Mouse (Mus musculus): Measurements from ENCODE around the gene Engase.

Gene Engase

GRCm38 (mm10) chr11:118488191-118488906 lies 11.7 kb downstream of the Engase start:
- DNase-seq (ENCODE audit: low spot score in 2 of 2) = no peak

- DNase-seq (ENCODE audit: low spot score in 2 of 2) = no peak
These were observed 12.3 kb downstream of the Engase start for GRCm38 (mm10) chr11:118488907-118489270.

GRCm38 (mm10) chr11:118490566-118491218 lies 14.1 kb downstream of the Engase start:
- DNase-seq (ENCODE audit: low spot score in 2 of 2) = peak; percentile 72 to 95

DNA sequence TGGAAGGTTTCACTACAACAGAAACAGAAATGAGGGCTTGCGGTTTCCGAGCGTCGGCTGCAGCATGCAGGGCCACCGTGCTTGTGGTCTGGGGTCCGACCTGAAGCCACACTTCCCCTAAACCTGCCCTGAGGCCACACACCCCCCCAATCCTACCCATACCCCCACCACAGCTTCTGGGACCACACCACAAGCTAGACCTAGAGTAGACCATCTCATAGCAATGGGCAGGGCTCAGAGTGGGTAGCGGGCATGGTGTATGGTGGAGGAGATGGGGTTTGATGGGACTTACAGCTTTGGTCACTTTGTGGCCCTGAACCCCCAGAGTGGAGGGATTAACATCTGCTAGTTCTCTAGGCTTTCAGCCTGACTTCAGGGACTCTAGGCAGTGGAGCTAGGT lies 14.6 kb downstream of the Engase start:
- DNase-seq (ENCODE audit: low spot score in 2 of 2) = no peak

DNA sequence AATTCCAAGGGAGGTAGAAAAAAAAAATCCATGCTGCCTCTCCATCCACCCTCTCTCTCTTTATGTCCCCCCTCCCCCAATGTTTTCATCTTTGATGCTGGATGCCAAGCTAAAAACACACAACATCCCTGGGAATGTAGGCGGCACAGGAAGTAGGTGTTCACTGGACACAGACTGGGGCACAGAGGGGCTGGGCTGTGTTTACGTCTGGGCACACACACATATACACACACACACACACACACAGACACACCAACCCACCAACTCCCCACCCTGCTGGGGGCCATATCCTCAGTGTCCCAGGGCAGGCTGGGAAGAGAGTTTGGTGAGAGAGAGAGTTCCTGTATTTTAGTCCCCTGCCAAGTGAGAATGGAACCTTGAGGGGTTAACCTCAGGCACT lies 16.8 kb downstream of the Engase start:
- DNase-seq (ENCODE audit: low spot score in 2 of 2) = no peak

DNA sequence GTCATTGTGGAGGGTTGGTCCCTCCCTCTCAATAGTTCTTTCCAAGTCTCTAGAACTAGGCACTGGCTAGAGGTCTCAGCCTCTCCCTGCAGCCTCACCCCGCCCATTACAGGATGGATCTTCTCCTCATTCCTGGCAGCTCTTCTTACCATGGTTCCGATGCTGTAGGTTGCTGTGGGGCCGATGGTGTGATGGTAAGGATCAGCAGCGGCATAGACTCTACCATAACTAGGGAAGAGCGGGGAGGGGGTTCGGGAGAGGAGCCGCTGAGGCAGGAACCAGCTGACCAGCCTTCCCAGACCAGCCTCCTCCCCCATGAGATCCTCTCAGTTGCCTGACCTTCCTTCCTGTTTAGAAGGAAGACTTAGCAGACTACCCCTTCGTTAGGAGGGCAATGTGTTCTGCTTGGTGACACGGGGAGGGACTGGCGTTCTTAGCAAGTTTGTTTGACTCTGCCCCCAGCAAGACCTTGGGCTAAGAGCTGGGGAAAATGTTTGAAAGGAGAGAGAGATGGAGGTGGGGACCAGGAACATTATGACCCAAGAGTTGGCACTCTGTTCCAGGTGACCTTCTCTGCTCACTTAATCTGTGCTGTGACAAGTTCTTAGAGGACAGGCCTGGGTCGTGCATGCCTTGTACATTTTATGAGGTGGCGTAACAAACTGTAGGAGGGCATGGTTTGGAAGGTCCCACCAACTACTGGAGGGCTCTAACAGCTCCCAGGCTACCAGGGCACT lies 17.5 kb downstream of the Engase start:
- DNase-seq (ENCODE audit: low spot score in 2 of 2) = no peak

- no peak for DNase-seq (ENCODE audit: low spot score in 2 of 2)
These were observed 18.4 kb downstream of the Engase start for GRCm38 (mm10) chr11:118495065-118495464.

GRCm38 (mm10) chr11:118496066-118496689 lies 19.5 kb downstream of the Engase start:
- DNase-seq (ENCODE audit: low spot score in 2 of 2) = no peak

- no peak for DNase-seq (ENCODE audit: low spot score in 2 of 2)
These were observed 26.4 kb downstream of the Engase start for GRCm38 (mm10) chr11:118502990-118503389.

GRCm38 (mm10) chr11:118503418-118504179 lies 27.0 kb downstream of the Engase start:
- peak in 1 of 2 experiments; percentile 18 for DNase-seq (ENCODE audit: low spot score in 2 of 2)

GRCm38 (mm10) chr11:118504180-118504454 lies 27.5 kb downstream of the Engase start:
- no peak for DNase-seq (ENCODE audit: low spot score in 2 of 2)

- DNase-seq (ENCODE audit: low spot score in 2 of 2) = no peak
These were observed 30.5 kb downstream of the Engase start for GRCm38 (mm10) chr11:118507095-118507494.

GRCm38 (mm10) chr11:118507904-118508303 lies 31.3 kb downstream of the Engase start:
- DNase-seq (ENCODE audit: low spot score in 2 of 2) = peak; percentile 33 to 78

DNA sequence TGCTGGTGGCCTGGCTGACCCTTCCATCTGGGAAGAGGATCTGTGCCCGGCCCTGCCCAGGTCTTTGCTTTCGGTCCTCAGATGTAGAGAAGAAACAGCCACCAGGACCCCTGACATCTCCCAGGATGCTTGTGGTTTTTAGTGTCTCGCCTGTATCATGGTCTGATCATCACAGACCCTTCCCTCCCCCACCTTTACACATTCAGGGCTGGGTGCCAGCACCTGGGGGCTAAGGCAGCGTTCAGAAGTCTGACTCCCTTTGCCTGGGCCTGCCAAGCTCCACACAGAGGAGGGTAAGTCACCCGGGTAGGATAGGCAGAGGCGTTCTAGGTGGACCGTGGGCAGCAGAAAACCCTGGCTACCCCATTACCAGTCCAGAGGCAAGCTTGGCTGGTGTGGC lies 31.7 kb downstream of the Engase start:
- DNase-seq (ENCODE audit: low spot score in 2 of 2) = no peak

- no peak for DNase-seq (ENCODE audit: low spot score in 2 of 2)
These were observed 35.2 kb downstream of the Engase start for GRCm38 (mm10) chr11:118511851-118512250.

DNA sequence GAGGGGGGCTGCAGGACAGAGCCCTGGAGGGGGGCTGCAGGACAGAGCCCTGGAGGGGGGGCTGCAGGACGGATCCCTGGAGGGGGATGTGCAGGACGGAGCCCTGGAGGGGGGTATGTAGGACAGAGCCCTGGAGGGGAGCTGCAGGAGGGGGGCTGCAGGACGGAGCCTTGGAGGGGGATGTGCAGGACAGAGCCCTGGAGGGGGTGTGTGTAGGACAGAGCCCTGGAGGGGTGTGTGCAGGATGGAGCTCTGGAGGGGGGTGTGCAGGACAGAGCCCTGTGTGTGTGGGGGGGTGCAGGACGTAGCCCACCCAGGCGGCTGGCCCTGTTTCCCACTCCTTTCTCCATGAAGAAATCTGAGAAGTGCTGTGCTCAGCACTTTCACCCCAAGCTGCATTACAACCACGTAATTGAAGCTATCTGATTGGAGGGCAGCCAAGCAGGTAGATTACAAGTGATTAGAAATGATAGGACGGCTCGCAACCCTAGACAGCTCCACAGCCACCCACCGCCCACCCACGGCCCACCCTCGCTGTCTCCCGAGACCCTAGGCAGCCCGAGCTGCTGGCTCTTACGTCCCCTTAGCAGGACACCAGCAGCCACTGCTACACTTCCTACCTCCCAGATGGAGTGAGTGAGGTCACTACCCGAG lies 35.8 kb downstream of the Engase start:
- DNase-seq (ENCODE audit: low spot score in 2 of 2) = no peak

GRCm38 (mm10) chr11:118517924-118518323 lies 41.3 kb downstream of the Engase start:
- DNase-seq (ENCODE audit: low spot score in 2 of 2) = no peak

DNA sequence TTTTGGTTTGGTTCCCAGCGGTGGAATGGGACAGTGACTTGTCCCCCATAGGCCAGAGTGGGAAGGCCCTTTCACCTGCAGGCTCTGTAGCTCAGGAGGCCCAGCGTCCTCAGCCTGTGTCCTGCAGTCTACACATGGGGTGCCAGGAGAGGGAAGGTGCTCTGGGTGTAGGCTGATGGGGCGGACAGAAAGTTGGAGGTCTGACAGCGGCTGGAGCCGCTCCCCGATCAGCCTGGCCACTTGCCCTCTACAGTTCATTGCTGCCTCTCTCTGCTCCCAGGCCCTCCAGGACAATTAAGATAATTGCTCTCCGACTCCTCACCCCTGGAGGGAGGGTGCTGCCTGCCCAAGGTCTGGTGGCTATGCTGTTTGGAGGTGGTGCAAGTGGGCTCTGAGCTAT lies 42.1 kb downstream of the Engase start:
- no peak for DNase-seq (ENCODE audit: low spot score in 2 of 2)

- no peak for DNase-seq (ENCODE audit: low spot score in 2 of 2)
These were observed 43.6 kb downstream of the Engase start for GRCm38 (mm10) chr11:118520251-118520650.

DNA sequence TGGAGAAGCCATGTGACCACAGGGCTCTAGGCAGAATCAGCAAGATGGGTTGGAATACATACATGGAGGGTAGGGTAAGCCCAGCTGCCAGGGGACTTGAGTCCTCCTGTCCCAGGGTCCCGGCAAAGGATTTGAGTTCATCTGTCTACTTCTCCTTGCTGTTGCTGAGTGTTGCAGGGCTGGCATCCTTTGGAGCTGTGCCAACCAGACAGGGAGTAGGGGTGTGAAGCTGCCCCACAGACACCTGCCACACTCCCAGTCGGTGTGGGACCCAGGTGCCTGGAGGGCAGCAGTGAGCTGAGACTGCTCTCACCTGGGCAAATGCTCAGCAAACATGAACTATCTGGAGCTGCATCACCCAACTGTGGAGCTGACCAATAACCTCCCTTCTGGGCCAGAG lies 44.3 kb downstream of the Engase start:
- DNase-seq (ENCODE audit: low spot score in 2 of 2) = no peak

GRCm38 (mm10) chr11:118523496-118524145 lies 47.0 kb downstream of the Engase start:
- no peak for DNase-seq (ENCODE audit: low spot score in 2 of 2)
